Mouse (Mus musculus): ENCODE data around the gene Josd1. TPM values are rescaled to one million over a fixed set of nuclear protein-coding genes. Genes with fewer than 3 reads are reported as not detected.

Josd1 gene
- 39.8 and 41.7 TPM in 2 replicates for polyA plus RNA-seq (2012; rRNA removed)

DNA sequence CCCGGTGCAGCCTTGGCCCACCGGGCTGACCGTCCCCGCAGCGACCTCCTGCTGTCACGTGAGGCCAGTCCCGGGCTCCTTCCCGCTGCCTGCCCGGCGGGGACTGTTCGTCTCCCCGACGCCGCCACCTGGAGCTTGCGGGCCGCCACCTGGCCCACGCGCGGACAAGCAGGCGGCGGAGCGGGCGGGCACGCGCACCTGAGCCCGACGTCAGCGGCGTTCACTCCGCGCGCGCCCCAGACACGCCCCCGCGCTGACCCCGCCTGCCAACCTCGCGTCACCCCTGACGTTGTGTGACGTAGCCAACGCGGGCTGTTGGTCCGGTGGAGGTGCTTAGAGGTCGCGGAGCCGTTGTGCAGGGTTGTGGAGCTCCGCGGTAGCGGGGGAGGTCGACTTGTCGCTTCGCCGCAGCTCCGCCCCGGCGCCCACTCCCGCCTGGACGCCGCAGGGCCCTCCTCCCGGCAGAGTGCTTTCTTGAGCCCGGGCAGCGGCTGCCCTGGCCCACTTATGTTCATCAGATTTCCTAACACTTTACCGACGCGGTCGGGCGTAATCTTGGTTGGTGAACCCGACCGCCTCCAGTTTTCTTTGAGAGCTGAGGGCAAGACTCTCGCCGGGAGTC is at the start of gene Josd1:
Josd1 (minus strand) TSS at position 274 of the 622 bp plus-strand sequence.

DNA sequence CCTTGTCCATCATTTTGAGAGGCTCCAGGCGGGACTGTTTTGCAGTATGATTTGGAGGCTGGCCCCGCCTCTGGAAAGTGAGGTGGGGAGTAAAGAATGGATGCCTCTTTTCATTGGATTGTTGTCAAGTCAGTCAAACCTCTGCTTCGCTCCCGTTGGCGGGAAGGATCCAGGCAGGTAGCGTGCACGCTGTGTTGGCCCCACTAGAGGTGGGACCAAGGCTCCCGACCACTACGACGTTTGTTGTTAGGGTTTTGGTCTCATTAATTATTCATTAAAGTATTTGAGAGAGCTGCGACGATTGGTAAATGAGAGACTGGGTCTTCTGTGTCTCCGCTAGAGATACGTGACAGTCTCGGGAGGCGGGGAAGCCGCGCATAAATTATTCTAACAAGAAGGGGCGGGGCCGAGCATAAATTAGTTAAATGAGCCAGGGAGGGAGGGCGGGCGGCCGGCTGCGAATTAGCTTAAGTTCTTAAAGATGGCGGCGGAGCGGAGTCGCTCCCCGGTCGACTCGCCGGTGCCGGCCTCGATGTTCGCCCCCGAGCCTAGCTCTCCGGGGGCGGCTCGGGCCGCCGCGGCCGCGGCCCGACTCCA is 2.8 kb upstream of the Josd1 start, which contains the start of gene Gtpbp1:
Gtpbp1 (plus strand) TSS at position 420 of the 597 bp plus-strand sequence.

DNA sequence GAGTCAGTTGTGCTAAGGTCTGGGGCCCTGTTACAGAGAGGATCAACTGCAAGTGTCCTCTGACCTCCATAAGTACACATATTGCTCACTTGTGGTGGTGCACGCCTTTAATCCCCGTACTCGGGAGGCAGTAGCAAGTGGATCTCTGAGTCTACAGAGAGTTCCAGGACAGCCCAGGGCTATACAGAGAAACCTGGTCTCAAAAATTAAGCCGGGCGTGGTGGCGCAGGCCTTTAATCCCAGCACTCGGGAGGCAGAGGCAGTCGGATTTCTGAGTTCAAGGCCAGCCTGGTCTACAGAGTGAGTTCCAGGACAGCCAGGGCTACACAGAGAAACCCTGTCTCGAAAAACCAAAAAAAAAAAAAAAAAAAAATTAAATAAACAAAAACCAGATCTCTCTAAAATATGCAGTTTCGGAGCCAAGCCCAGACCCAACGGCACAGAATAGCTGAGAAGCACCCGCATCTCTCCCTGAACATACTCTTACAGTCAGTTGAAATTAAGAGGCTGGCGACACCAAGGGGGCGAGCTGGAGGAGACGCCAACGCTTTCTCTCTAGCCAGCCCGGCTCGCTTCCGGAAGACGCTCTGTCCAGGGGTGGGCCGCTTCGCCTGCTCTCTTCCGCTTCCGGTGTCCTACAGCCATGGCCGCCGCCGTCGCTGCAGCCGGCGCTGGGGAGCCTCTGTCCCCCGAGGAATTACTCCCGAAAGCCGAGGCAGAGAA is 17.3 kb downstream of the Josd1 start, which contains the start of gene Tomm22:
Tomm22 (plus strand) TSS at position 613 of the 723 bp plus-strand sequence.

DNA sequence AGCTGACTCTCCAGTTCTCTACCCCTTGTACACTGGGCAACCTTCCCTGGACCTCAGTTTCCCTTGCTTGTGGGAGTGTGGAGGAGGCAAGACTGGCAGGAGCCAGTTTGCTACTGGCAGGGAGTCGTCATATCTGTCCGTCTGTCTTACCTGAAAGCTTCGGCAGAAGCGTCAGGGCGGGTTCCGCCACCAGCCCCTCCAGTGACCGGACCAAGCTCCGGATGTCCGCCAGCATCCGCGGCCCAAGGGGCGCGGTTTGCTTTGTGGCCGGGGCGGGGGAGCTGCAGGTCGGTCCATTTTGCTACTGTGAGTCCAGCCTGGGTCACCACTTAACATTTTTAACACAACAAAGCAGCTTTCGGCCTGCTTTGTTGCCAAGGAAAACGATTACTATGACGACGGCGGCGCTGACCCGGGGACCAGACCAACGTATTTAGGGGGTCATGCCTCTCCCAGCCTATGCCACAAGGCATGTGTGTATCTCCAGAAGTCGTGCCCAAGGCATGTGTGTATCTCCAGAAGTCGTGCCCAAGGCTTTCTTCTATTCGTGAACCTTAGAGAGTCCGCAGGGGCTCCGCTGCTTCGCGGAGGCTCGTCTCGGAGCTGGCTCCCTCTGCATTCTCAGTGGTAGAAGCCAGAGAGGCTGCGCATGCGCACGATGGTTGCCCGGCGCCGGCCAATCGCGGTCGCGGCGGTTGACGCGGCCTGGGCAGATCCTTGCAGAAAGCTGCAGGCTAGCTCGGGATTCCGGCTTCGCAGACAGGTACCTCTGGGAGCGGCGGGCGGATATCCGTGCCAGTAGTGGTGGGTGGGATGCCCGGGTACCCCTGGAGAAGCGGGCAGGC is 29.0 kb downstream of the Josd1 start, which contains the start of the genes Fam227a and Cby1:
Fam227a (minus strand) TSS at position 426 of the 845 bp plus-strand sequence.
Cby1 (plus strand) TSS at position 669 of the 845 bp plus-strand sequence.

Other genes starting within 250 kb of the Josd1 start
- gene Csnk1e, start 232.4 kb downstream of the Josd1 start, polyA plus RNA-seq (2012; rRNA removed) = 296 and 357 TPM in 2 replicates
- 4.9 and 7.1 TPM in 2 replicates for gene Kcnj4, start 182.7 kb downstream of the Josd1 start, polyA plus RNA-seq (2012; rRNA removed)
- 4.6 and 9.2 TPM in 2 replicates for gene Kdelr3, start 171.5 kb downstream of the Josd1 start, polyA plus RNA-seq (2012; rRNA removed)
- gene Ddx17, start 141.2 kb downstream of the Josd1 start, polyA plus RNA-seq (2012; rRNA removed) = 696 and 697 TPM in 2 replicates
- 4.5 and 4.9 TPM in 2 replicates for gene Dmc1, start 82.8 kb downstream of the Josd1 start, polyA plus RNA-seq (2012; rRNA removed)
- gene Fam227a, start 29.0 kb downstream of the Josd1 start, polyA plus RNA-seq (2012; rRNA removed) = 28.3 and 30.0 TPM in 2 replicates
- gene Cby1, start 28.7 kb downstream of the Josd1 start, polyA plus RNA-seq (2012; rRNA removed) = 39.3 and 40.3 TPM in 2 replicates
- gene Tomm22, start 17.1 kb downstream of the Josd1 start, polyA plus RNA-seq (2012; rRNA removed) = 118 and 129 TPM in 2 replicates
- gene Gtpbp1, start 2.9 kb upstream of the Josd1 start, polyA plus RNA-seq (2012; rRNA removed) = 33.6 and 39.4 TPM in 2 replicates
- gene Sun2, start 54.6 kb upstream of the Josd1 start, polyA plus RNA-seq (2012; rRNA removed) = 31.2 and 33.9 TPM in 2 replicates
- 73.9 and 74.6 TPM in 2 replicates for gene Dnal4, start 89.9 kb upstream of the Josd1 start, polyA plus RNA-seq (2012; rRNA removed)
- 51.4 and 51.5 TPM in 2 replicates for gene Nptxr, start 116.8 kb upstream of the Josd1 start, polyA plus RNA-seq (2012; rRNA removed)
- 1.4 and 1.7 TPM in 2 replicates for gene Npcd, start 146.3 kb upstream of the Josd1 start, polyA plus RNA-seq (2012; rRNA removed)
- 83.6 and 87.3 TPM in 2 replicates for gene Cbx6, start 146.8 kb upstream of the Josd1 start, polyA plus RNA-seq (2012; rRNA removed)
- gene Apobec3, start 203.7 kb upstream of the Josd1 start, polyA plus RNA-seq (2012; rRNA removed) = 5.1 and 5.2 TPM in 2 replicates

Data from central nervous system, embryonic 18 days (tissue).